Mouse (Mus musculus) liver, postnatal 0 days (tissue): Measurements from ENCODE around the gene Ctla2a. TPM values are rescaled to one million over a fixed set of nuclear protein-coding genes. Genes with fewer than 3 reads are reported as not detected.
"Not testable (repeated sequence)": the region's sequence is repeated elsewhere in the genome, so short reads cannot be mapped to it uniquely, and the experiment has no call there.

ENCODE experiments used
- ATAC-seq: fragments of 200-750 bp; cut with Nextera tagmentation; 2 replicates; pipeline ENCODE4 v1.8.0; 2017; ENCODE audit warnings: mild to moderate bottlenecking, moderate library complexity
- DNase-seq: peaks from one replicate; pipeline ENCODE4 v3.0.0-alpha.2; 2016
- H3K27ac ChIP-seq: fragments of 300-500 bp; sonication (generic); 2 replicates; pipeline ENCODE4 v1.5.1; 2014; ENCODE audit warnings: antibody characterized with exemption, moderate library complexity, mild to moderate bottlenecking, low read depth
- H3K27me3 ChIP-seq: fragments of 300-500 bp; sonication (generic); 2 replicates; pipeline ENCODE4 v1.6.1; 2014; ENCODE audit warnings: low read length, control low read depth, mixed read lengths; ENCODE audit not compliant: insufficient read depth
- H3K36me3 ChIP-seq: fragments of 300-500 bp; sonication (generic); replicated peaks from 2 replicates; pipeline ENCODE4 v1.6.1; 2014; ENCODE audit warnings: mild to moderate bottlenecking, control low read depth, low read length, moderate library complexity, mixed read lengths; ENCODE audit not compliant: insufficient read depth
- H3K4me1 ChIP-seq: fragments of 300-500 bp; sonication (generic); 2 replicates; pipeline ENCODE4 v1.6.1; 2014; ENCODE audit warnings: antibody characterized with exemption, mild to moderate bottlenecking, control low read depth; ENCODE audit not compliant: insufficient read depth
- H3K4me2 ChIP-seq: fragments of 300-500 bp; sonication (generic); 2 replicates; pipeline ENCODE4 v1.6.1; 2014; ENCODE audit warnings: low read depth, mild to moderate bottlenecking, low read length, moderate library complexity, mixed read lengths
- H3K4me3 ChIP-seq: fragments of 300-500 bp; sonication (generic); 2 replicates; pipeline ENCODE4 v1.5.1; 2014; ENCODE audit warnings: low read depth, low read length
- H3K9ac ChIP-seq: fragments of 300-500 bp; sonication (generic); replicated peaks from 2 replicates; pipeline ENCODE4 v1.6.1; 2014; ENCODE audit warnings: mild to moderate bottlenecking, moderate library complexity
- H3K9me3 ChIP-seq: fragments of 300-500 bp; sonication (generic); 2 replicates; pipeline ENCODE4 v1.6.1; 2016; ENCODE audit warnings: mild to moderate bottlenecking, control low read depth, low read length, mixed read lengths
- CTCF ChIP-seq: sonication (generic); IDR thresholded peaks from 2 replicates; pipeline ENCODE4 v1.5.1; 2016; ENCODE audit warnings: antibody characterized with exemption, low read depth
- EP300 ChIP-seq: IDR thresholded peaks from 2 replicates; pipeline ENCODE4 v1.6.1; 2016; ENCODE audit warnings: antibody characterized with exemption, low read depth, mild to moderate bottlenecking
- WGBS: fragments of 180-500 bp; shearing (Covaris S2); extraction: QIAGEN DNeasy Blood & Tissue Kit; methylation state at CpG from one replicate; pipeline ENCODE4 v1.1.7; 2014; ENCODE audit not compliant: insufficient replicate concordance; 5-methylcytosine and 5-hydroxymethylcytosine counted together
- polyA plus RNA-seq: library from polyadenylated mRNA; unstranded; fragments of >200 nt; fragmentation: Nextera tagmentation; extraction: Ambion mirVana; gene quantifications from 2 replicates; pipeline ENCODE4 v1.2.1, GENCODE M21; 2015

Ctla2a gene
- 42.0 and 42.9 TPM in 2 replicates for polyA plus RNA-seq

- no peak within 1 kb of the TSS for H3K4me3 ChIP-seq
- H3K36me3 ChIP-seq: no peaks in the 10 kb centered on the region
- no peaks in the 10 kb centered on the region for H3K9me3 ChIP-seq
- ATAC-seq (peak; percentile 88), DNase-seq (peak; percentile 27)
- no peaks in the 10 kb centered on the region for H3K4me1 ChIP-seq
- TF ChIP-seq EP300: peak; percentile 85
- no peak for TF ChIP-seq CTCF
- H3K9ac ChIP-seq: no peak within 1 kb of the TSS
- WGBS: 21% methylated on average over 5 of the region's 5 CpGs
- no peak within 1 kb of the TSS for H3K27ac ChIP-seq
- no peak within 1 kb of the TSS for H3K4me2 ChIP-seq
- H3K27me3 ChIP-seq: no peaks in the 10 kb centered on the region
Observed at GRCm38 (mm10) chr13:60936500-60936901, at the start of gene Ctla2a, which contains the start of gene Gm49391. TSS of gene Ctla2a (minus strand) at chr13:60936625. TSS of gene Gm49391 (minus strand) at chr13:60936571.

GRCm38 (mm10) chr13:60972319-60972718 is 35.9 kb upstream of the Ctla2a start:
- not testable (repeated sequence) for H3K4me2 ChIP-seq, H3K27ac ChIP-seq, H3K4me1 ChIP-seq, DNase-seq, H3K9me3 ChIP-seq, H3K4me3 ChIP-seq, H3K27me3 ChIP-seq, H3K9ac ChIP-seq, H3K36me3 ChIP-seq, ATAC-seq
- 62% methylated on average over 4 of the region's 4 CpGs for WGBS
- TF ChIP-seq CTCF: peak; percentile 12; the same call in 1 of the 2 replicates

- not testable (repeated sequence) for H3K27ac ChIP-seq, H3K4me3 ChIP-seq, ATAC-seq, H3K4me1 ChIP-seq, DNase-seq, H3K9ac ChIP-seq, H3K4me2 ChIP-seq, H3K9me3 ChIP-seq, H3K27me3 ChIP-seq, H3K36me3 ChIP-seq
- 38% methylated on average over 4 of the region's 5 CpGs for WGBS
Observed at GRCm38 (mm10) chr13:60963985-60964384, 27.6 kb upstream of the Ctla2a start.

GRCm38 (mm10) chr13:60961706-60962105 is 25.3 kb upstream of the Ctla2a start:
- DNase-seq (no peak), ATAC-seq (no peak)
- no peak for TF ChIP-seq CTCF
- TF ChIP-seq EP300: no peak
- H3K4me2 ChIP-seq: no peak overlapping the region
- H3K27me3 ChIP-seq: no peaks in the 10 kb centered on the region
- H3K4me3 ChIP-seq: no peak overlapping the region
- H3K9me3 ChIP-seq: no peaks in the 10 kb centered on the region
- no peaks in the 10 kb centered on the region for H3K36me3 ChIP-seq
- H3K4me1 ChIP-seq: no peaks in the 10 kb centered on the region
- no peak overlapping the region for H3K9ac ChIP-seq
- no peak overlapping the region for H3K27ac ChIP-seq
- 47% methylated on average over 5 of the region's 5 CpGs for WGBS

GRCm38 (mm10) chr13:60941884-60942283 is 5.5 kb upstream of the Ctla2a start, which contains the start of gene Tpbpa:
TSS of gene Tpbpa (minus strand) at chr13:60941984.
- H3K36me3 ChIP-seq, H3K27ac ChIP-seq, H3K9ac ChIP-seq, H3K4me3 ChIP-seq, H3K27me3 ChIP-seq, H3K4me2 ChIP-seq, ATAC-seq, H3K4me1 ChIP-seq, DNase-seq, H3K9me3 ChIP-seq: not testable (repeated sequence)
- WGBS: 73% methylated on average over 3 of the region's 3 CpGs

GRCm38 (mm10) chr13:60935490-60935889 is 935 bp downstream of the Ctla2a start, which contains the start of gene Gm49393:
TSS of gene Gm49393 (minus strand) at chr13:60935590.
- not testable (repeated sequence) for H3K4me1 ChIP-seq, ATAC-seq, H3K27me3 ChIP-seq, H3K9ac ChIP-seq, H3K9me3 ChIP-seq, H3K4me2 ChIP-seq, H3K4me3 ChIP-seq, DNase-seq, H3K36me3 ChIP-seq, H3K27ac ChIP-seq
- 59% methylated on average over 2 of the region's 2 CpGs for WGBS

GRCm38 (mm10) chr13:60904780-60905179 is 31.6 kb downstream of the Ctla2a start, which contains the start of gene Tpbpb:
TSS of gene Tpbpb (minus strand) at chr13:60904880.
- WGBS: 62% methylated on average over 2 of the region's 2 CpGs
- H3K36me3 ChIP-seq, H3K9me3 ChIP-seq, H3K4me2 ChIP-seq, ATAC-seq, H3K27ac ChIP-seq, H3K4me3 ChIP-seq, H3K27me3 ChIP-seq, H3K4me1 ChIP-seq, DNase-seq, H3K9ac ChIP-seq: not testable (repeated sequence)
